Mouse (Mus musculus): ENCODE measurements around the gene Gprc5a.

DNA sequence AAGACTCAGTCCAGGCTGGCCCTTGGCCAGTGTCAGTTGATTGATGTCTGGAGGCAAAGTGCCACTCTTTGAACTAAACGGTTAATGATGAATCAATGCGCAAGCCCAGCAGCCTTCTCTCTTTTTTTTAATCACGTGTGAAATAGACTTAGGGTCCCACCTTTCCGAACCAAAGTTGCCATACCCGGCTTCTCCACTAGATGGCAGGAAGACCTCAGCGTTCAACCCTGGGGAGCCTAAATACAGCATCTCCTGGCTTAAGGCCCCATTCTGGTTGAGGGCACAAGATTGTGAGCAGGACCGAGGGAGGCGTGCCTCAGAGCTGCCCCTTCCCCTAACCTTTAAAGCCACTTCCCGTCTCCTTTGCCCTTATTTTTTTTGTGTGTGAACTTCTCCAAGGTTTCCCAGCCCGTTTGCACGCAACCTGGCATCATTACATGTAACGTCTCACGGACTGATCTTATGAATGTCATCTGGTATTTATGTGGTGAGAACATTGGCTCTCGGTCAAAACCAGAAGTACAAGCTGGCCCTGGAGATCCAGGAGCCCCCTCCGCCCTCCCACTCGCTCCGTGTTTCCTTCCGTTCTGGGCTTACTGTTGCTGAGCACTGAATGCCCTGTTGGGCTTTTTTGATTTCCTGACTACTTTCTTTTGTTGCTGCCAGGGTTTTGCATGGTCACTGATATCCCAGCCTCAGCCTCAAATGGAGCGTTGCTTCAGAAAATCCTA, 22.4 kb downstream of the Gprc5a start:
- TF ChIP-seq CTCF (IDR thresholded peaks at IDR 0.05; ENCODE audit: borderline replicate concordance, insufficient read depth, low read depth, low read length) (peak; percentile 90), POLR2A (IDR thresholded peaks at IDR 0.05; ENCODE audit: borderline replicate concordance, insufficient read depth, low read length) (no peak)
